In the genomic region with DNA sequence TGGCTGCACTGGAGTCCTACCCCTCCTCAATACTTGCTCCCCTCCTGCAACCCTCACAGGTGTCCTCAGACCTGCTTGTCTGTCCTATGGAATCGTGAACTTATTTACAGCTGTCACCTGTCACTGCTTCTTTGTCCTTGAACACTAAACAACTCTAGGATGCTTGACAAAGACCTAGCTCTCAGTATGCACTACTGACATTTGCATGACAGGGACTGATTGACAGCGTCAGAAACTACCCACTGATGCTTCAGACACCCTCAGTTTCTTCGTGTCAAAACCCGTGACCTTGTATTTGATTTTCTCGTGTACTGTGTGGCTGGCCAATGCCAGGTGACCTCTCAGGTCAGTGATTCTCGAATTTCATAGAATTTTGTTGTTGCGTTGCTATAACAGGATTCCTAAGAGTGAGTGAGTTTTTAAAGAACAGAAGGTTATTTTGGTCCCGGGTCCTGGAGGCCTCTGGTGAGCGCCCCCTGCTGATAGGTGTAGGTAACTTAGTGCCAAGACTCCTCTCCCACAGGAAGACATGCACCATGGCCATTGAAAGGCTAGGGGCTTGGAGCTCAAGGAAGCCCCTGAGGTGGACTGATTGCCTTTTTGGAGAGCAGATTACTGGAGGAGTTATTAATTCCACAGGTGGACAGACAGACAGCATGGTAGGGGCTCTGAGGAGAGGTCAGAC, we compare ENCODE assay signal across 9 mouse cellular contexts. TPM values are rescaled to one million over a fixed set of nuclear protein-coding genes. Genes with fewer than 3 reads are reported as not detected.
A peak's percentile ranks its signal among the peaks of the same experiment; 100 is the strongest.
DNase-seq lines count a peak whose midpoint lies in the region; ATAC-seq and TF ChIP-seq lines count a peak whose summit lies in the region.
"Had no signal": no experiment of that assay in that cellular context is flagged by ENCODE, and none has a peak within 500 bp of the region (broad histone marks: within the 10 kb centered on the region; RNA-seq: fewer than 3 reads in every experiment).

No protein-coding gene starts in this region.

- no peak for ATAC-seq in midbrain, embryonic 11.5 days (ENCODE audit: low FRiP score)

- DNase-seq in gastrocnemius, adult 2 months, result peak; percentile 44
- no peak for DNase-seq in gastrocnemius, postnatal 4 days (ENCODE audit: low spot score in 2 of 2)
- DNase-seq in midbrain, embryonic 11.5 days (ENCODE audit: low spot score, missing footprints), result peak; percentile 83
- no peak for DNase-seq in midbrain, embryonic 10.5 days (ENCODE audit: low spot score)
- no peak for DNase-seq in brain, embryonic 14.5 days (ENCODE audit: low read depth)
- peak; percentile 23 for DNase-seq in thymus, postnatal 0 days (ENCODE audit: low spot score)
- DNase-seq in ovary, postnatal 36 days (ENCODE audit: low spot score), result no peak
- DNase-seq in gastrocnemius, postnatal 36 days, result no peak

- no peaks in the 10 kb centered on the region; the same call in 1 of the 2 replicates for H3K9me3 ChIP-seq in midbrain, embryonic 11.5 days (ENCODE audit: control insufficient read depth, low read length)
- H3K9me3 ChIP-seq in midbrain, embryonic 10.5 days (replicated peaks), result no peaks in the 10 kb centered on the region

- no peak overlapping the region for H3K27ac ChIP-seq in gastrocnemius, adult 2 months
- no peak overlapping the region for H3K27ac ChIP-seq in midbrain, embryonic 11.5 days (ENCODE audit: low read depth, low read length)
- H3K27ac ChIP-seq in midbrain, embryonic 10.5 days (replicated peaks), result no peak overlapping the region

- no peaks in the 10 kb centered on the region for H3K36me3 ChIP-seq in midbrain, embryonic 11.5 days (ENCODE audit: control insufficient read depth, insufficient read depth, low read length)
- H3K36me3 ChIP-seq in midbrain, embryonic 10.5 days, result no peaks in the 10 kb centered on the region

- H3K9ac ChIP-seq in midbrain, embryonic 11.5 days (ENCODE audit: low read length), result no peak overlapping the region

- no peaks in the 10 kb centered on the region; the same call in 1 of the 2 replicates for H3K4me1 ChIP-seq in midbrain, embryonic 11.5 days (ENCODE audit: control insufficient read depth, insufficient read depth, low read length)
- H3K4me1 ChIP-seq in midbrain, embryonic 10.5 days, result peaks cover 20% of the 10 kb centered on the region

- H3K27me3 ChIP-seq in midbrain, embryonic 11.5 days (ENCODE audit: control insufficient read depth, insufficient read depth, low read length), result no peaks in the 10 kb centered on the region; the same call in 1 of the 2 replicates
- H3K27me3 ChIP-seq in midbrain, embryonic 10.5 days (ENCODE audit: low read depth, poor library complexity, severe bottlenecking), result peaks cover 32% of the 10 kb centered on the region

- H3K4me2 ChIP-seq in midbrain, embryonic 11.5 days, result no peak overlapping the region

- WGBS in midbrain, embryonic 11.5 days, result 78% methylated on average over 9 of the region's 9 CpGs
- WGBS in midbrain, embryonic 10.5 days, result 78% methylated on average over 9 of the region's 9 CpGs

- intact Hi-C loops in gastrocnemius, adult 2 months (cut with DNase I), result no loop called here
- intact Hi-C loops in gastrocnemius, postnatal 36 days (cut with DNase I), result no loop called here

- TF ChIP-seq CTCF in gastrocnemius, adult 2 months (IDR thresholded peaks at IDR 0.05), result peak; percentile 64
- peak; percentile 24; the same call in 1 of the 2 replicates for TF ChIP-seq CTCF in brain, embryonic 14.5 days (IDR thresholded peaks at IDR 0.05; ENCODE audit: borderline replicate concordance, extremely low read depth, insufficient read depth, insufficient read length)

- H3K4me3 ChIP-seq in gastrocnemius, adult 2 months, result no peak overlapping the region
- H3K4me3 ChIP-seq in midbrain, embryonic 11.5 days (ENCODE audit: low read depth, low read length), result no peak overlapping the region
- no peak overlapping the region for H3K4me3 ChIP-seq in midbrain, embryonic 10.5 days

- TF ChIP-seq POLR2A in brain, embryonic 14.5 days (IDR thresholded peaks at IDR 0.05; ENCODE audit: borderline replicate concordance, extremely low read depth, insufficient read depth, insufficient read length, poor library complexity, severe bottlenecking), result no peak

RNA-seq across cellular contexts. Expression of gene Slc45a1, which starts 8.1 kb away (rescaled TPM):
- not detected for total RNA-seq in gastrocnemius, adult 2 months (2021)
- total RNA-seq in gastrocnemius, postnatal 4 days (2021), result not detected
- polyA plus RNA-seq in midbrain, embryonic 11.5 days (2014; fragmentation: Nextera tagmentation; extraction: Ambion mirVana), result 4.4 and 4.7 TPM in 2 replicates
- polyA plus RNA-seq in midbrain, embryonic 10.5 days (2016; fragmentation: Nextera tagmentation; extraction: Ambion mirVana), result 1.7 and 4.4 TPM in 2 replicates
- 23.0 and 27.7 TPM in 2 replicates for polyA plus RNA-seq in brain, embryonic 14.5 days (2012; rRNA removed)
- not detected in 2 replicates for polyA plus RNA-seq in thymus, postnatal 0 days (2015; fragmentation: Nextera tagmentation; extraction: Ambion mirVana)
- not detected for total RNA-seq in gastrocnemius, postnatal 36 days (2021)
- total RNA-seq: common myeloid progenitor, adult 5-6 weeks had no signal

Comparison
In these comparisons a context has a peak if more than half of its experiments do, and no peak if none do; other contexts are left out.
1. DNase-seq: peak in gastrocnemius, adult 2 months (single experiment), midbrain, embryonic 11.5 days (single experiment) and thymus, postnatal 0 days (single experiment); none in gastrocnemius, postnatal 4 days (0 of 2), midbrain, embryonic 10.5 days (single experiment), brain, embryonic 14.5 days (single experiment), ovary, postnatal 36 days (single experiment) and gastrocnemius, postnatal 36 days (0 of 2).